Mouse (Mus musculus): ENCODE measurements at regions not wholly inside any gene's neighbourhood (a gene's known extent, or its start where the extent isn't known, plus 50 kb on each side); places are given as distances from the start of the nearest gene placed in this dataset.

- no peak for DNase-seq (ENCODE audit: low read depth, low spot score)
Measured at GRCm38 (mm10) chr15:61411821-61412220, 489.0 kb upstream of the A1bg start.

- DNase-seq (ENCODE audit: low read depth, low spot score), result no peak
Measured at GRCm38 (mm10) chr15:61410789-61411188, 488.0 kb upstream of the A1bg start.

GRCm38 (mm10) chr15:61408621-61409020 is 485.8 kb upstream of the A1bg start:
- DNase-seq (ENCODE audit: low read depth, low spot score), result no peak

GRCm38 (mm10) chr15:61400720-61401119 is 477.9 kb upstream of the A1bg start:
- peak; percentile 75 for DNase-seq (ENCODE audit: low read depth, low spot score)

- no peak for DNase-seq (ENCODE audit: low read depth, low spot score)
Measured at GRCm38 (mm10) chr15:61399971-61400370, 477.2 kb upstream of the A1bg start.

- DNase-seq (ENCODE audit: low read depth, low spot score), result no peak
Measured at GRCm38 (mm10) chr15:61398829-61399228, 476.0 kb upstream of the A1bg start.

DNA sequence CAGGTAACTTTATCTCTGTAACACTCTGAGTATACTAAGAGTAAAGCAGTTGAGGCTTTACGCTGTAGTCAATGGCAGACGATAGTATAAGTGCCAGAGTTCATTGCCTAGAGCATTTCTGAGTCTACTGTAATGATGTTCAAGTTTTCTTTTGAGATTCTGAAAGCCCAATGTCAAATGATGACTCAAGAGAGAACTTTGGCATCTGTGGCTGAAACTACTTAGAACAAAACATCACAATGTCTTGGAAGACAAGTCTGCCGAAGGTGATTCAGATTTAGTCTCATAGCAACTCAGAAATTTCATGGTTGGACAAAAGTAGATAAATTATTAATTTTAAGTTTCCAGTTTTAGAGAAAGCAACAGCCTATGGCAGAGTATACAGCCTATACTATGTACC is 474.2 kb upstream of the A1bg start:
- DNase-seq (ENCODE audit: low read depth, low spot score), result peak; percentile 65

DNA sequence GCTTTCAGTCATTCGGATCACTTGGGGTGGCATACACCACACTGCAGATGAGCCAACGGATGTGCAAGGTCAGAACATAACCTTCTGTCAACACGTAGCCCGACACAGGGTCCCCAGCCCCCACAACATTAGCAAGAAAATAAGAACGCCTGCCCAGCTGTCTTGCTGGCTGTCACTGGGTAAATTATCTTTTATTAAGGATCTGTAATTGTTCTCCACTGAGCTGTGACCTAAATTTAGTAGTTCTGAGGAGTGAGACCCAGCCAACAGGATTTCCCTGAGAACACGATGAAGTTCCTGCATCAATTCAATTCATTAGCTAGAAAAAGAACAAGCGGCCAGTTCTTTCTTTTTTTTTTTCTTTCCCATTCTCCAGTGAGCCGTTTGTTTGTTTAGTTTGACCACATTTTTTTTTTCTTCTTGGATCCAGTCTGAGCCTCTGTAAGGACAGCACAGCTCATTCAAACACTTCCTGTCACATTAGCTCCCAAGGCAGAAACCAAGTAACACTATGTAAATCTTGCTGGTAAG is 472.5 kb upstream of the A1bg start:
- peak; percentile 66 for DNase-seq (ENCODE audit: low read depth, low spot score)

- no peak for DNase-seq (ENCODE audit: low read depth, low spot score)
Measured at GRCm38 (mm10) chr15:61380666-61381065, 457.9 kb upstream of the A1bg start.

- no peak for DNase-seq (ENCODE audit: low read depth, low spot score)
Measured at GRCm38 (mm10) chr15:61366276-61366675, 443.5 kb upstream of the A1bg start.

- DNase-seq (ENCODE audit: low read depth, low spot score), result no peak
Measured at GRCm38 (mm10) chr15:61365511-61365910, 442.7 kb upstream of the A1bg start.

DNA sequence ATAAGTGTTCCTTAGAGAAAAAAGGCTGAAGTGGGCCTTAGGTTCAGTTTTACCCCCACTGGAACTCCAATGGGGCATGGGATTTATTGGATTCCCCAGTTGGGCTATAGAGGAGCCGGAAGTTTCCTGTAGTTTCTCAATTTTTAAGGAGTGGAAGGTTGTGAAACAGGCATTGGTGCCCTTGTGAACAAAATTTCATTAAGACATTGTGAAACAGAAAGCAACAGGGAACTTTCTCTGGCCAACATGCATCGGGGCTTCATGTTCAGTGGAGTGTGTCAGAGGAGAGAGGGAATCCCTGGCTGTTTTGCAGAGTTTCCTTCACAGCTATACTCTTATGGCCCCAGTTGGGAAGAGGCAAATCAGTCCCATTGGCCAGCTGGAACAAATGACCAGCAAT is 441.6 kb upstream of the A1bg start:
- no peak for DNase-seq (ENCODE audit: low read depth, low spot score)

GRCm38 (mm10) chr15:61361254-61361653 is 438.4 kb upstream of the A1bg start:
- no peak for DNase-seq (ENCODE audit: low read depth, low spot score)

DNA sequence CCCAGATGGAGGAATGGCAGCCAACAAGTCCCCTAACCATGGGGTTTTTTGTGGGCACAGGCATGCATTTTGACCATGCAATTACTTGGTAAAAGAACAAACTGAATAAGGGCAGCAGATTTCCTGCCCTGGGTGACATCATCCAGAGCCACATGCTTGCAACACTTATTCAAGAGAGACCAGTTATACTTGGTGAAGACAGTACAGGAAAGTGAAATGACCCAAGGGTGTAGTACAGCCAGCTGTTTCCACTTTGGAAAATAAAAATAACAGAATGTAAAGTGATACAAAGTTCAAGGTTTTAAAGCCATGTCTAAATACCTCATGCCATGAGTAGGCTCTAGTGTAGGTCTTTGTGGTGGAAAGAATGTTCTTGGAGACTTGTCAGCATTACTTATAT is 432.5 kb upstream of the A1bg start:
- DNase-seq (ENCODE audit: low read depth, low spot score), result peak; percentile 87

- DNase-seq (ENCODE audit: low read depth, low spot score), result no peak
Measured at GRCm38 (mm10) chr15:61351729-61352342, 429.0 kb upstream of the A1bg start.

- DNase-seq (ENCODE audit: low read depth, low spot score), result no peak
Measured at GRCm38 (mm10) chr15:61345101-61345500, 422.3 kb upstream of the A1bg start.

DNA sequence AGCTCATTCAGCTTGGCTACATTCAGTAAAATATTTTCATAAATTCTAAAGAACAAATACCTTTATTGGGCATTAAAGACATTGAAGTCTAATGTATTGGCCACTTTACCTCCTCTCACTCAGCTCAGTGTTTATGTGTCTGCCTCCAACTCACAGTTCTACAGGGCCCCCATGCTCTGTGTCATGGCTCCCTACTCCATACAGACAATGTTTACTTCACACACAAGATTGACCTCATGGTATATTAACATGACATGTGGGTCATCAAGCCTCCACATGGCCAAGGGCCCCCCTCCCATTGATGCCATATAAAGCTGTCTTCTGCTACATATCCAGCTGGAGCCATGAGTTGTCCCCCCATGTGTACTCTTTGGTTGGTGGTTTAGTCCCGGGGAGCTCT is 419.8 kb upstream of the A1bg start:
- no peak for DNase-seq (ENCODE audit: low read depth, low spot score)

DNA sequence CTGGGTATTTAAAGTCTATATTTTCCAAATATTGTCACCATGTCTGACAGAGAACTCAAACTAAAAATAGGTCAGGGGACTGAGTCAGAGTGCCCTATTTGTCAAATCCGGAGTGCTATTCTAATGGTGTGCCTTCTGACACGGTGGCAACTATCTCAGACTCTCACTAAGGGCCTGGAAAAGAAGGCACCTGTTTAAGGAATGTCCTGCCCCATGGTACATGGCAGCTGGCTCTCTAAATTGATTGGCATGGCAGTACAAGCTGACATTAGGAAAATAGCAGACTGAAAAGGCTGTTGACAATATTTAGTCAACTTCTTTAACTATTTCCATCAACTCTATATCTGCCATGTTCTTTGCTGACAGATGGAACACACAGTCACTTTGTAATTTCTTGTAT is 405.1 kb upstream of the A1bg start:
- DNase-seq (ENCODE audit: low read depth, low spot score), result no peak

DNA sequence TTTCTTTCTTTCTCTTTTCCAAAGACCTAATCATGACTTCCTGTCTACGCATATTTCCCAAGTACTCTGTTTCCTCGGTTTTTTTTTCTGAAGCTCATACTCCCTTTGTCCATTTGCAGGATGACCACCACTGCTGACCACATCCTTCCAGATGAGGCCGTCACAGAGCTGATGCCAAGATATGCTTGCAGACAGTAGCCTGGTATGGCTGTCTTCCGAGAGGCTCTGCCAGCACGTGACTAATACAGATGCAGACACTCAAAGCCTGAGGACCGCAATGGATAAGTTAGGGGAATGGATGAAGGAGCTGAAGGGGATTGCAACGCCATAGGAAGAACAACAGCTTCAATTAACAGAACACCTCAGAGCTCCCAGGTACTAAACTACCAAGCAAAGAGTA is 399.4 kb upstream of the A1bg start:
- peak; percentile 60 for DNase-seq (ENCODE audit: low read depth, low spot score)

GRCm38 (mm10) chr15:61309452-61310165 is 386.8 kb upstream of the A1bg start:
- DNase-seq (ENCODE audit: low read depth, low spot score), result peak; percentile 56

DNA sequence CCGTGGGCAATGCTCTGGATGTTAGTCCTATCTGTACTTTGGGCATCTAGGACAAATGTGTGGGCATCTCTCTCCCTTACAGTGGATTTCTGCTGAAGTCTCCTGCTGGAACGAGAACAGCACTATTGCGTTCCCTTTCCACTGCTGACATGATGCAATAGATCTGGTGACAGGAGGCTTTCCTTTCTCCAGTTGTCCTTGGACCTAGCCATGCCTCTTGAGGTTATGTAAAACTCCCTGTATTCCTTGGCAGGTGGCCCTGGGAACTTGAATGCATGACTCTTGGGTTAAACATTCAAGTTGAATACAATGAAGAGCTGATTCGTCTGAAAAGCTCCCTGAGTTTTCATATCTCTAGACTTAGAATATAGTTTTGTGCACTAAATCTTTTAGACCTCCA is 386.1 kb upstream of the A1bg start:
- DNase-seq (ENCODE audit: low read depth, low spot score), result peak; percentile 94

DNA sequence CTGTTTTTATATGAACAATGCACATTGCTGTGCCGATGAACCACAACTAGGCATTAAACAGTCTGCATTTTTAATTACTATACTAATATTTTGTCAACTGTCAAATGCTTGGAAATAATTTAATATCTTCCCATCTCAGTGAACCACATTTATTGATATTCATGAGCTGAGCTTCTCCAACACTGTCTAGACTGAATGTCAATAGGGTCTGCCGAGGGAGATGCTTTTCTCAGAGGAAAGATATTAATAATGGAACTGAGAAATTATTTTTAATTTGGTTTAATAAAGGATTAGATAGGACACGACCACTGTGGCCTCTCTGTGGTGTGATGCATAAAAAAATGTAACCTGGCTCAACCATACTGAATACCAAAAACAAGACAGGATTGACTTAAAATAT is 381.7 kb upstream of the A1bg start:
- no peak for DNase-seq (ENCODE audit: low read depth, low spot score)

DNA sequence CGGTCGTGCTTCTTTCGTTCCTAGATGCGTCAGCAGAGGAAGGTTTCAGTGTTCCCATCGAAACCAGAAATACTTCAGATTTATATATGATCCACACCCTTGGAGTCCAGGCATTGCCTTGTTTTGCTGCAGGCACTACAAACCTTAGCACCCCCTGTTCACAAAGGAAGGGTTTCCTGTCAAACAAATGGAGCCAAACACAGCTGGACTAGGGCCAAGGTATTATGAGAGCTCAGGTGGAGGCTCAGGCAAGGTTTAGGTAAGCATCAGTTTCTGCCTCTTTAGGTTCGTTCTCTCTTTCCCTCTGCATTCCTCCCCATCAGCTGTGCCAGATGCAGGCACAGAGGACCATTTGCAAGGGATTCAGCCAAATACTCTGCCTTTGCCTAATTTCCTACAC is 377.0 kb upstream of the A1bg start:
- no peak for DNase-seq (ENCODE audit: low read depth, low spot score)

Data from 3T3-L1 (cell line).